Mouse (Mus musculus) MEL-GATA-1-ER (cell line): ENCODE measurements around the gene Rfc2.

ENCODE experiments used
- DNase-seq: peaks from one replicate; pipeline ENCODE4 v3.0.0-alpha.2; 2012; ENCODE audit warnings: low read depth; ENCODE audit errors: extremely low read depth

The Rfc2 gene

DNA sequence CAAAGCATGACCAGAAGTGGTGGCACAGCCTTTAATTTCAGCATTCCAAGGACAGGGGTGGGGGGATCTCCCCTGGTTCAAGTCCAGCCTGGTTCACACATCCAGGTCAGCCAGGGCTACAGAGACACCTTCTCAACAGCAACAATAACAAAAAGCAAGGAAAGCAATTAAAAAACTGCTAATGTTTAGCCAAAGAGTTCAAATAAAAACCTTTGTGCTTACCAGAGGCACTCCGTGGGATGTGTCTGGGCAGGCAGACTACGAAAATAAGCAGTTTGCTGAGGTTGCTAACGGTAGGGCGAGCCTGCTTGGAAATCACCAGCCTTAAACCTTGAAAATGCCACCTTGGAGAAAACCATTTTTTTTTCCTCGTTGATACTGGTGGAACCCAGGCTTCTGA is at the start of gene Rfc2:
TSS of gene Rfc2 (plus strand) at position 221 of the 400 bp plus-strand sequence.
- DNase-seq = no peak

DNA sequence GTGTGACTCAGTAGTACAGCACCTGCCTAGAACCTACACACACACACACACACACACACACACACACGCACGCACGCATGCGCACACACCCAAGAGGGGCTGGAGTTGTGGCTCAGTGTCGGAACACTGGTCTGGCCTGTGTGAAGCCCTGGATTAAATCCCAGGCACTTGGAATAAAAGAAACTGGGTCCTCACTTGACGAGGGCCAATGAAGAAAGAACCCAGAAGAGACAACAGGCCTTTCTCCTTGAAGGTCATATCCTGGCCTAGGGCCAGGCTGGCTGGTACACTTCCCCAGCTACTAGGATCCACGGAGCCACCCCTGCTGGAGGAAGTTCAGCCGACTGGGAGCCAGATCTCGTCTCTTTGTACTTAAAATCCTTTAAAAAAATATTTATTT is 49.6 kb upstream of the Rfc2 start:
- DNase-seq = no peak

DNA sequence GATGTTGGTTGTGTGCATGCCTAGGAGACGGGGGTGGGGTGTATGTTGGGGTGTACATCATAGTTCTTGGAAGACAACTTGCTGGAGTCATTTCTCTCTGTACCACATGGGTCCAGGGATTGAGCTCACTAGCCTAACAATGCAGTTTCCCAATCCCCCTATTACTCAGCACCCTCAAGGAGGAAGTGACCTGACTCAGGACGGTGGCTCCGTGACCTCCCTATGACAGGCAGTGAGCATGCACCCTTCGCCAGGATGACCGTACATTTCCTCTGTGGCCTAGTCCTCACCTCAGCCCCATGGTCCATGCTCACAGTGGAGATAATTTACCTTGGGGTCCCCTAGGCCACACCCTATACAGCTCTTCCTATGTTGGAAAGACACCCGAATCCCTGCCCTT is 48.7 kb upstream of the Rfc2 start:
- no peak for DNase-seq

DNA sequence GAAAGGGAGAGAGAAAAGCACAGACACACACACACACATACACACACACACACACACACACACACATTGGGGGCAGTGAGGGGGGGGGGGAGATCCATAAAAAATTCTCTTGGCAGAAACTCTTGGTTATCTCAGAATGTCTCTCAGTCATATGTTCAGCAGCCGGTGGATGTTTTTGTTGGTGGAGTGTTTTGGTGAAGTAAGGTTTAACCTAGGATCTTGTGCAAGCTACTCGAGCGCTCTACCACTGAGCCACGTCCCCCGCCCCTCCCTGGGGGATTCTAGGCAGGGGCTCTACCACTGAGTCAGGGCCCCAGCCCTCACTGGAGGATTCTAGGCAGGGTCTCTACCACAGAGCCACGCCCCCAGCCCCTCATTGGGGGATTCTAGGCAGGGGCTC is 45.1 kb upstream of the Rfc2 start:
- no peak for DNase-seq

DNA sequence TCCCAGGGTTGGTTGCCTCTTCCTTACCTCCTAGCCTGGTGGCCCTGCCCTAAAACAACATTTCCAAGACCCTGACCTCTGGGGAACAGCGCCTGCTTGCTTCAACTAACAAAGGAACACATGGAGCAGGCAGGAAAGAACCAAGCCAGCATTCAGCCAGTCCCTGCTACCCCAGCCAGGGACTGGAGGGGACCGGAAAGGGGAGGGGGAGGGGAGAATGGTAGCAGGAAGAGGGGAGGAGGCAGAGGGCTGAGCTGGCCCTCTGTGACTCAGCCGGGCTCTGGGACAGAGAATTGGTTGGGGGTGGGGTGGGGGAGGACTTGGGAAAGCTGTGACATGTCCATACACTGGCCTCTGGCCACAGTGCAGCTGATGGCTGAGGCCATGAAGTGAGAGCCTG is 41.3 kb upstream of the Rfc2 start:
- DNase-seq = no peak

DNA sequence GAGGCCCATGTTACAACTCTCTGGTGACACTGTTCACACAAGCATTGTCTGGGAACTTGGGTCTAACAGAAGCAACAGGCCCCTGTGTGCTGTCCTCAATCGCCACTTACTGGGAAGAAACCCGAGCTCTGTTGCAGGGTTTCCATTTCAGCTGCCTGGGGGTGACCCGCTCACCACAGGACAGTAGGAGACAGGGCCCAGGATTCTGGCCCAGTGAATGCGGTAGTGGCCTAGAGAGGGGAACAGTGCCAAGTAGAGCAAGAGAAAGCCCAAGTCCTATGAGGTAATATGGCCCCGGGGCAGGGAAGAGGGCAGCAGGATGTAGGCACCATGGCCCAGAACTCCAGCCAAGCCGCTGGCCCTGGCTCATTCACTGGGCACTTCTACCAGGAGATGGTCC is 40.3 kb upstream of the Rfc2 start:
- no peak for DNase-seq

DNA sequence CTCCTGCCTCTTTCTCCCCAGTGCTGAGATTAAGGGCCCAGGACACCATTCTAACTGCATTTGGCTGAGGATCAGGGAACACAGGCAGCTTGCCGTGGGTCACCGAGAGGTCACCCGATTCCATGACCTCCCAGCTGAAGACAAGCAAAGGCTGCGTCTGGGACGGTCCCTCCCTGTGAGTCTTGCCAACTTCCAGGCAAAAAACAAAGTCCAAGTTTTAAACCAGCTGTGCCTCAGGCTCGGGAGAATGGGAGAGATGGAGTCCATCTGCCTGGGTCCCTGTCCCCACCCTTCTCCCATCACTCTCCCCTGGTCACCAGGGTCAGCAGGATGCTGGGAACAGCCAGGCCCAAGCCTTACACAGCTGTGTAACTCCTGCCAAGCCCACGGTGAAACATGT is 39.5 kb upstream of the Rfc2 start:
- no peak for DNase-seq

DNA sequence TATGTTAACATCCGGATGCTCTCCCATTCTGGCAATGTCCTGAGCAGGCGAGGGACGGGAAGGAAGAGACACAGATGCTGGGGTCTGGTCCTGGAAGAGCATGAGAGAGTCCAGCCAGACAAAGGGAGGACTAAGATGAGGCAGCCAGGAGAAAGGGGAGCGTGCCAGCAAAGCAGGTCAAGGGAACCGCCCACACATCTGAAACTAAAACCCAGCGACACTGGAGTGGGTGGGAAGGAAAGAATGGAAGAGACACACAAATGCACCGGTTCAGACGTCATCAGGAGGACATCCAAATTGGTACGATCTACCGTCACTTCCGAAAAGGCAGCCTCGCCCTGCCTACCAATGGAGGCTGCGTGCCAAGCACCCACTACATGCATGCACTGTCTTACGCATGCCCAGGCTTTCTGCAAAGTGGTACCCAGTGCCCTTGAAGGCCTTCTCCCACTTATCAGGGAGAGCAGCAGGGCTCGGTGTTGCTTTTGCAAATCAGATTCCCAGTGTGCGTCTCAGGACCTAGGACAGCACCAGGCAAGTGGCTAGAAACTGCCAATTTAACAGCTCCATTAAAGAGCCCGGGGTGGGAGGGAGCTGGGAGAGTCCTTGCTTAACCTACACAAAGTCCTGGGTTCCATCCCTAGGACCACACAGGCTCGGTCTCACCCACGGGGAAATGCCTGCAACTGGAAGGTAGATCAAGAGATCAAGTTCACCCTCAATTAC is 36.5 kb upstream of the Rfc2 start:
- no peak for DNase-seq

DNA sequence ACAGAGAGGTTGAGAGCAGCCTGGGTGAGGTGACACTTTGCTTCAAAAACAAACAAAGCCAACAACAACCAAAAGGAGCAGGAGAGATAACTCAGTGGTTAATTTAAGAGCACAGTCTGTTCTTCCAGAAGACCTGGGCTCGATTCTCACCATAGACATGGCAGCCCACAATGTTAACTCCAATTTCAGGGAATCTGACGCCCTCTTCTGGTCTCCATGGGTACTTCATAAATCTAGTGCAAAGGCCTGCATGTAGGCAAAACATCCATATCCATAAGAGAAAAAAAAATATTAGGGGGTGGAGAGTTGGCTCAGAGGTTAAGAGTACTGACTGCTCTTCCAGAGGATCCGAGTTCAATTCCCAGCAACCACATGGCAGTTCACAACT is 35.9 kb upstream of the Rfc2 start:
- no peak for DNase-seq

DNA sequence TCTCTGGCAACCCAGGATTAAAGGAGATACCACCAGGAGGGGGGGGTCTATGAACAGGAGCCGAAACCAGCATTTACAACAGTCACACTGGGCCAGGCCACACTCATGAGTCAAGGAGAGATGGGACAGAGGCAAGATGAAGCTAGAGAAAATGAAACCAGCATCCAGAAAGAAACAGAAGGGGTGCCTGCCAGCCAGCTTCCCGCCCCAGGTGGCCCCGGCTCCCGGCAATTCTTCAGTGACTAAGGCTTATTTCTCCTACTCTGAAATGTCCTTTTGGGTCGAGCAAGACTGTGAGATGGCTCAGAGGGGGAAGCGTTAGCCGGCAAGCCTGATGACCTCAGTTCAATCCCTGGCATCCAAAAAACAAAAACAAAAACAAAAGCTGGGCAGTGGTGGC is 34.4 kb upstream of the Rfc2 start:
- DNase-seq = no peak

DNA sequence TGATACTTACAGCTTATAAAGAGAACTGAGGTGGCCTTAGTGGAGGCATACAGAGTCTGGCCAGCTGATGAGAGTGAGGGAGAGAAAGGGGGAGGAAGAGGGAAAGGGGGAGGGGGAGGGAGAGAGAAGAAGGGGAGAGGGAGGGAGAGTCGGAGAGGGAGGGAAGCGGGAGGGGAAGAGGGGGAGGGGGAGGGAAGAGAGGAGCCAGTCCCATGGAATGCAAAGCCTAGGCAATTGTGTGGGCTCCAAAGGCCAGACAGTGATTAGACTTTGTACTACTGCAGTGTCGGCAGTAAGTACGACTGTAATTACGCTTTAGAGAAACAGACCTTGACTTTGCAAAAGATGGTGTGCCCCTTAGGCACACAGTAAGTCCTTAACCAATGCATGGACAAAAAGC is 32.9 kb upstream of the Rfc2 start:
- DNase-seq = no peak

DNA sequence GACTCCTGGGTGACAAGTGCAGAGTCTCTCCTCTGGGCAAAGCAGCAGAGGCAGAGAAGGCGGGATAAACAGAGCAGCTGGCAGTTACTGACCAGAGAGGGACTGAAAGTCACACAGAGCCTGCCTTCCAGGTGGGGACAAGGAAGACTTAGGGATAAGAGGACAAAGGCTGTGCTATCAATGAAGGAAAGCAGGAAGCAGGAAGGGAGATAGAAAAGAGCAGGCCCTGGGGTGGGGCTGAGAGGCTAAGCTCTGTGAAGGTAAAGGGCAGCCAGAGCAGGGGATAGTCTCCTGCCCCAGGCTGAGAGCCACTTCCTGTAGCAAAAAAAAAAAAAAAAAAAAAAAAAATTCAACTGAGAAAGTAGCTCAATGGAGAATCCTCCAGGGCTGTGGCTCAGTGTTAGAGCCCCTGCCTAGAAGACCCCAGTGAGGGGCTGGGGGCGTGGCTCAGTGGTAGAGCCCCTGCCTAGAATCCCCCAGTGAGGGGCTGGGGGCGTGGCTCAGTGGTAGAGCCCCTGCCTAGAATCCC is 31.5 kb upstream of the Rfc2 start:
- no peak for DNase-seq

DNA sequence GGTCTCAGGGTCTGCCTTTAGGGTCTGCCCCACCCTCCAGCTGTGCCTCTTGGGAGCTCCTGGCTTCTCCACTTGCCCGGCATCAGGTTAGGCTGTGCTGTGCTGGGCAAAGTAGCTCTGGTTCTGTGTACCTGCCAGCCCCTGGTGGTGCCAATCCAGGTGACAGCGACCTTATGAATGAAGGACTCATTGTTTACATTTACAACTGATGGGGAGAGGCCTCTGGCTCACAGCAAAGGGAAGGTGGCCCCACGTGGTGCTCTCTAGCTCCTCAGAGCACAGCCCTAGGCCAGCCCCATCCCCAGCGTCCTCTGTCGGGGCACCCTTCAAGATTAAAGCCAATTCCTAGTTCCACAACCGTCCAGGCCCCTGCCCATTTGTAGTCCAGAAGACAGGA is 30.3 kb upstream of the Rfc2 start:
- no peak for DNase-seq

DNA sequence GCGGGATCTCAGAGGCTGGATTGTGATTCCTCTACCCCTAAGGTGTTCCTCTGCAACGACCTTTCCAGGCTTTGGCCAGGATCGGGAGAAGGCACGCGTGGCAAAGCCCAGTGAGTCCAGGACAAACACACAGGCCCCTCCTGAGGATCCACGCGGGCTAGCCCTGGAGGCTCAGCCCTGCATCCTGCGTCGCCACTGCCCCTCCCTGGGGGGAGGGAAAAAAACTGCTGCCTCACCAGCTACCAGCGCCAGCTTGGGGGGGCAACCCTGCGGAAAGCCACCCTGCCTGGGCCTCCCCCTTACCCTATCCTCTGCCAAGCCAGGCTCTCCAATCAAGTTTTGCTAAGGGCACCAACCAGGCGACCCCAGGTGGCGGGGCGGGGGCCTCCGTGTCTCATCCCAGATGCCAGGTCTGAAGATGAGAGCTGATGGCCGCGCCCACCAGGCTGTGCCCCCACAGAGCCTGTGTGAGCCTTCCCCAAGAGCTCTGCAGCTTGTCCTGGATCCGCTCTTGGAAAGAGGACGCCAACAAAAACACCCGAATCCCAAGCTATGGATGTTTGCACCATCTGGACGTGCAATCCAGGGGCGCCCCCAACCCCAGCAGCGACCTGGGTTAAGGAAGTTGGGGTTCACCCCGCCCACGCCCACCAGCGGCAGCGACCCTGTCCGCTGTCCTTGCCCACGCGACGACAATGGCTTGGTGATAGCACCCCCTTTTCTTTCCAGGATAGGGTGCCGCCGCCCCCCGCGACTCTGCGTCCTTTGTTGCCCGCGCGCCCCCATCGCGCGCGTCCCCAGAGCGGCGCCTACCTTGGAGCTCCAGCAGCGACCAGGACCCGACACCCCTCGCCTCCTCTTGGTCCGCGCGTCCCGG is 29.7 kb upstream of the Rfc2 start:
- DNase-seq = no peak

DNA sequence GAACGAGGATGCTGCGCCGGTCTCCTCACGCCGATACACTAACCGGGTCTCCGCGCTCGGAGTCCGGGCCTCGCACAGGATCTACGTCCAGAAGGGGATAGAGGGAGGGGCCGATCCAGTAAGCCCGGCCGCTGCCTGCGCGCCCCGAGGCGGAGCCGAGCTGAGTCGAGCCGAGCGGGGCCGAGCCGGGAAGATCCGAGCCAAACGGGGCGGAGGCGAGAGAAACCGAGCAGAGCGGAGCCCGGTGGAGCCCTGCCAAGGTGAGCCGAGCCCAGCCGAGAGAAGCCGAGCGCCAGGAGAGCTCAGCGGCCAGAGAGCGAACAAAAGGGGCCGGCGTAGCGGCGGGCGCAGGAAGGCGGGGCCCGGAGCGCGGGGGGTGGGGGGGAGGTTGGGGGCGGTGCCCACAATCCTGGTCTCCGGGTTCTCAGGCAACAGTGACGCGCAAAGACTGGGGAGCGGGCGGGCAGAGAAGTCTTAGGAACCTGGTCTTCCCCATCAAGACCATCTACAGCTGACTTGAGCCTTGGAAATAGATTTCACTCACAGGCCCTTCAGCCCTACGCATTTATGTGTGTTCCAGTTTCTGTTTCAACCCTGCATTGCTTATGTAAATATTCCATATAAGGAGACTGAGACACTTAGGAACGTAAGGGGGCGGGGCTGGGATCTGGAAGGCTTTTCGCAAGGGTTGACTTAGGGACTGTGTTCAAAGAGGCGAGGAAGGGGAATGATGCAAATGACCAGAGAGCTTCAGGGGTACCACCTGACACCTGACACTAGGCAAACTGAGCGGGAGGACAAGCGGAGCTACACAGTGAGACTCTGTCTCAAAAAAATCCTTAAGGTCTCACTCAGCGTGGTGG is 28.8 kb upstream of the Rfc2 start, which contains the start of gene Clip2:
TSS of gene Clip2 (minus strand) at position 325 of the 863 bp plus-strand sequence.
- peak; percentile 65 for DNase-seq

DNA sequence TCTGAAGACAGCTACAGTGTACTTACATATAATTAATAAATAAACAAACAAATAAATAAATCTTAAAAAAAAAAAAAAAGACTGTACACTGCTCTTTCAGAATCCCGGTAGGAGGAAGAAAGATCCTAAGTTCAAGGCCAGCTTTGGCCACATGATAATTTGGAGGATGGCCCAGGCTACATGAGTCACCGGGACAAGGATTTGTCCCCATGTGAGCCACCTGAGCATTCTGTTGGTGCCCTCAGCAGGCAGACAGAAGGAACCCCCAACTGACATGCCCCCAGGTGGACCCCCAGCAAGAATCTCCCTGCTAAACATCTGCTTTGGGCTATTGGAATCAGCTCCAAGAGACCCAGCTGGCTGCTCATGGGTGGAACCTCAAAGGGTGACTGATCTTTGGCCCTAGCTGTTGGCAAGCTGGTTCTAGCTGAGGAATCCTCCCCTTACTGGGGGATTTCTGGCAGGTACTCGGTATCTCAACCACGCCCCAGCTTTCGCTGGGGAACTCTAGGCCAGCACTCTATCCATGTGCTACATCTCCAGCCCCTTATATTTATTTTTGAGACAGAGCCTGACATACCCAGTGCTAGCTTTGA is 27.1 kb upstream of the Rfc2 start:
- no peak for DNase-seq

DNA sequence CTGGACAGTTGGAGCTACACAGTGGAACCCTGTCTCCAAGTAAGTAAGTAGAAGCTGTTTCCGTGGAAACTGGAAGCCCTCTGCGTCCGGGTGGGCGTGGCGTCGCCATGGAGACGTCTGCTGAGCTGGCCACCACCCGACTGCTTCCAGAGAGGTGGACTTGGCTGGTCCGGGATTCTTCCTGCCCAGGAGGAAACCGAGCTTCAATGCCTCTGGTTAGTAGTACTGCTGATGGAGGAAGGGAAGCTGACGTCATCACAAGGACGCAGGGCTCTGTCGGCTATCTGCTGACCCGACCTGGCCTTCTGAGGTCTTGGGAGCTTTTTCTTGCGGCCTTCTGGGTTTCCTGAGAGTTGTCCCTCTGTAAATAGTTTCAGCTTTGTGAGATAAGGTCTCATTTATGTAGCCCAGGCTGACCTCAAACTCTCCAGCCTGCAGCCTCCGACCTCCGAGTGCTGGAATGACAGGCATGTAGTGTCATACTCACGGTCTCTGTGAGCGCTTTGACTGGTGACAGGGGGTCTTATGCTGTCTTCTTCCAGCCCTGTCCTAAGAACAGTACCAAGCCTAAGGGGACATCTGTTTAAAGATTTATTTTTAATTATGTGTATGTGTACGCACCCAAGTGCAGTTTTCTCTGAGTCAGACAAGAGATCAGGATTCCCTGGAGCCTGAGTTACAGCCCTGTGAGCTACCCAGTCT is 25.6 kb upstream of the Rfc2 start:
- DNase-seq = no peak

DNA sequence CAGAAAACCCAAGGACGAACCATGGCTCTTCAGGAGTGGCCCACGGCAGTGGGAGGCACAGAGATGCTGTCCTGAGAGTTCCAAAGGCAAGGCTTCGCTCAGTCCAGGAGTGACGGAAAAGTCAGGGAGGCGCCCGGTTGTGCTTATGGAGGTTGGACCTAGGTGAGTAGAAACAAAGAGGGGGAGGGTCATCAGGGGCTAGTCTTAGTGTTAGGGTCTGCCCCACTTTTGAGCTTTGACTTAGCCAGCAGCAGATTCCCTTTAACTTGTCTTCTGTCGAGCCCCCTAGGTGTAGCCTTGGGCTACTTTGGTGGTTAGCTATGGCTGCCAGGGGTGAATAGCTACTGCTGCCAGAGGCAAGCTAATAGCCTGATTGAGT is 21.1 kb upstream of the Rfc2 start, which contains the start of gene Syna:
TSS of gene Syna (minus strand) at position 101 of the 379 bp plus-strand sequence.
- no peak for DNase-seq

DNA sequence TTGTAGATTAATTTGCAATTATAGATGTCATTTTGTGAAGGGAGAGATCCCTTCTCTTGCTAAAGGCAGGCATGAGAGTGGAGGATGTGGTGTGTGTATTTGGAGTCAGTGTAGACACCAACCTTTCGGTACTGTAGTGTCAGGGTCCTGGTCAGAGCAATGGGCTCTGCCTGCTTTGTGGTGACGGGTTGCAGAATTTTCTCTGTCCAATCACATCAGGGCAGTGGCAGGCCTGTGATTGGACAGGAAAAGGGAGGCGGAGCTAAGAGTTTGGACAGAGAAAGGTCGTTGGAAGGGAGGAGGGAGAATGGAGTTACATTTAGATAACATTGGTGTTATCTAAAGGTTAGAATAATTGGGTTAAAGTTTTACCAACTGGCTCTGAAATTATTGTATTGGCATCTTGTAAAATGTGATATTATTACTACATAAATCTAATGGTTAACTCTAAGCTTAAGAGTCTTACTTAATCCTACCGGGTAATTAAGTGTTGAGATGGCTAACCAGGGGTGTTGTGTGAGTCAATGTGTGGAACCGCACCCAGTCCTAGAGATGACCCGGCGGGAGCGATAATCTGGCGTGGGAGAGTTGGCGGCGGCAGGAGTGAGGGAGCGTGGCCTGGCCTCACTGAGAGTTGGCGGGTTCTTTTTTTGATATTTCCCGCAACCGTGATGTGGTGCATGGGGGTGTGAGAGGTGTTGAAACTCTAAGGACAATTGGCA is 20.6 kb upstream of the Rfc2 start:
- DNase-seq = no peak

DNA sequence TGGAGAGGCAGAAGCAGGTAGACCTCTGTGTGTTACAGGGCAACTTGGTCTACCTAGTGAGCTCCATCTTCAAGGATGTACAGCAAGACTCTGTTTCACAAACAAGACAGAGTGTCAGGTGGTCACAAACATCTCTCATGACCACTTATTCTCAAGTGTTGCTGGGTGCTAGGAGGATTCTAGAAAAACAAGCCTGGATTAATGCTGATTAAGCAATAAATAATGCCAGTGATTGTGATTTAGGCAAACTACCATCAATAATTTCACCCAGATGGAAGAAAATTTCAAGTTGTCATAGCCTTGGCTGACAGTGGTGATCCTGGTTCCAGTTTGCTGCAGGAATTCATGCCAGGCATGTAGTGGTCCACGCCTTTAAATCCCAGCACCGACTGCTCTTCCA is 16.9 kb upstream of the Rfc2 start:
- DNase-seq = no peak
